Mouse (Mus musculus) heart, adult 2 months (tissue): ENCODE measurements around the gene Ccdc141.
A peak's percentile ranks its signal among the peaks of the same experiment; 100 is the strongest.

ENCODE experiments used
- CTCF ChIP-seq: fragments of 200-600 bp; IDR thresholded peaks from 2 replicates; pipeline ENCODE4 v1.8.1; 2022; ENCODE audit warnings: antibody characterized with exemption, mild to moderate bottlenecking, moderate library complexity
- EP300 ChIP-seq: fragments of 200-500 bp; IDR thresholded peaks from 2 replicates; pipeline ENCODE4 v1.6.1; 2011; ENCODE audit warnings: low read depth, low read length, control low read depth; ENCODE audit not compliant: insufficient read depth
- POLR2A ChIP-seq: fragments of 200-500 bp; IDR thresholded peaks from 2 replicates; pipeline ENCODE4 v1.6.1; 2011; ENCODE audit warnings: mild to moderate bottlenecking, low read depth, low read length, control low read depth; ENCODE audit not compliant: insufficient read depth

DNA sequence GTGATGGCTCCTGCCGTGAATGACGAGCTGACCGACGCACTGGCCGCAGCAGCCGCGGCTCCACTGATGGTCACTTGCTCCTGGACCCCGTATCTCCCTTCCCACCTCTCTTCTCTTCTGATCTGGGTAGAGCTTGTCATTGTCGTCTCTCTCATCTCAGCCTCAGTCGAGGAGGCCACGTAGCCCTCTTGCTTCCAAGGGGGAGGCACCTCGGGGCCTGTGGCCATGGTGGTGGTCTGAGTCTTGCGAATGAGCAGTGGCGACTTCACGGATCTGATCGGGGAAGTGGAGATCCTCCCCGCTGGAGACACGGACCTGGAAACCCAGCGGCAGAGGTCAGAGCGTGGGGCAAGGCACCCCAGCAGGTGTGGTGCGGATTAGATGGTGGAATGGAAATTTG lies 200.8 kb downstream of the Ccdc141 start:
- no peak for TF ChIP-seq CTCF
- TF ChIP-seq POLR2A = peak; percentile 31; the same call in 1 of the 2 replicates
- no peak for TF ChIP-seq EP300
